ENCODE assay signal across 12 mouse cellular contexts in genomic region chr4:134750263-134750662, GRCm38 (mm10). TPM values are rescaled to one million over a fixed set of nuclear protein-coding genes. Genes with fewer than 3 reads are reported as not detected.
A peak's percentile ranks its signal among the peaks of the same experiment; 100 is the strongest.
DNase-seq lines count a peak whose midpoint lies in the region; ATAC-seq lines count a peak whose summit lies in the region.
"Had no signal": no experiment of that assay in that cellular context is flagged by ENCODE, and none has a peak within 500 bp of the region (broad histone marks: within the 10 kb centered on the region; RNA-seq: fewer than 3 reads in every experiment).

No protein-coding gene starts in this region.

- H3K9me3 ChIP-seq in lung, embryonic 15.5 days: no peaks in the 10 kb centered on the region

- peak overlapping the region; percentile 42; the same call in 1 of the 2 replicates for H3K27ac ChIP-seq in lung, embryonic 15.5 days

- no peak overlapping the region for H3K4me2 ChIP-seq in lung, embryonic 15.5 days

- H3K36me3 ChIP-seq in lung, embryonic 15.5 days: peaks cover 44% of the 10 kb centered on the region

- peaks cover 34% of the 10 kb centered on the region for H3K4me1 ChIP-seq in lung, embryonic 15.5 days

- H3K27me3 ChIP-seq in lung, embryonic 15.5 days: no peaks in the 10 kb centered on the region

- no peak overlapping the region for H3K4me3 ChIP-seq in lung, embryonic 15.5 days

- WGBS in lung, embryonic 15.5 days: 25% methylated on average over 5 of the region's 5 CpGs

- no peak overlapping the region for H3K9ac ChIP-seq in lung, embryonic 15.5 days

- no peak for ATAC-seq in lung, embryonic 15.5 days (ENCODE audit: borderline replicate concordance, extremely low read depth, low FRiP score, low TSS enrichment)

- DNase-seq in lung, adult 18-20 months: no peak
- DNase-seq in induced T-regulatory cell, adult 2 months (ENCODE audit: low read depth): peak; percentile 91
- peak; percentile 83 for DNase-seq in natural killer cell, adult 2 months (ENCODE audit: low spot score in 2 of 2)
- peak; percentile 67 for DNase-seq in urinary bladder, postnatal 25 days (ENCODE audit: low spot score)
- DNase-seq in adrenal gland, adult 8-10 months: no peak
- no peak for DNase-seq in layer of hippocampus, adult 11-12 months (ENCODE audit: low spot score)
- no peak for DNase-seq in cerebellum, adult 18-20 months
- DNase-seq: heart, postnatal 10 days; kidney, postnatal 10 days; left cerebral cortex, postnatal 4 days; right cerebral cortex, postnatal 4 days had no signal

RNA-seq across cellular contexts. Expression of gene Ldlrap1, which starts 17.6 kb away (rescaled TPM):
- 21.8 and 24.9 TPM in 2 replicates for polyA plus RNA-seq in lung, embryonic 15.5 days (2015; fragmentation: Nextera tagmentation; extraction: Ambion mirVana)
- 10 to 100 TPM; 46.7 to 49.4 (median 48.4) TPM for total RNA-seq in adrenal gland, adult 8-10 months (2022)

RNA-seq across cellular contexts. Expression of gene Man1c1, which starts 46.2 kb away (rescaled TPM):
- 3.0 and 3.3 TPM in 2 replicates for polyA plus RNA-seq in lung, embryonic 15.5 days (2015; fragmentation: Nextera tagmentation; extraction: Ambion mirVana)
- total RNA-seq in adrenal gland, adult 8-10 months (2022): 10 to 100 TPM; 15.3 to 41.3 (median 29.9) TPM

Comparison
In these comparisons a context has a peak if more than half of its experiments do, and no peak if none do; other contexts are left out.
1. DNase-seq: peak in induced T-regulatory cell, adult 2 months (single experiment), natural killer cell, adult 2 months (2 of 2) and urinary bladder, postnatal 25 days (single experiment); none in lung, adult 18-20 months (0 of 2), adrenal gland, adult 8-10 months (single experiment), layer of hippocampus, adult 11-12 months (single experiment) and cerebellum, adult 18-20 months (0 of 2).